Mouse (Mus musculus) urinary bladder, postnatal 10 days (tissue): ENCODE data around the gene Rxylt1.
A peak's percentile ranks its signal among the peaks of the same experiment; 100 is the strongest.

Source experiments
- DNase-seq: peaks from one replicate; pipeline ENCODE4 v3.0.0; 2022; ENCODE audit warnings: low spot score

The Rxylt1 gene

DNA sequence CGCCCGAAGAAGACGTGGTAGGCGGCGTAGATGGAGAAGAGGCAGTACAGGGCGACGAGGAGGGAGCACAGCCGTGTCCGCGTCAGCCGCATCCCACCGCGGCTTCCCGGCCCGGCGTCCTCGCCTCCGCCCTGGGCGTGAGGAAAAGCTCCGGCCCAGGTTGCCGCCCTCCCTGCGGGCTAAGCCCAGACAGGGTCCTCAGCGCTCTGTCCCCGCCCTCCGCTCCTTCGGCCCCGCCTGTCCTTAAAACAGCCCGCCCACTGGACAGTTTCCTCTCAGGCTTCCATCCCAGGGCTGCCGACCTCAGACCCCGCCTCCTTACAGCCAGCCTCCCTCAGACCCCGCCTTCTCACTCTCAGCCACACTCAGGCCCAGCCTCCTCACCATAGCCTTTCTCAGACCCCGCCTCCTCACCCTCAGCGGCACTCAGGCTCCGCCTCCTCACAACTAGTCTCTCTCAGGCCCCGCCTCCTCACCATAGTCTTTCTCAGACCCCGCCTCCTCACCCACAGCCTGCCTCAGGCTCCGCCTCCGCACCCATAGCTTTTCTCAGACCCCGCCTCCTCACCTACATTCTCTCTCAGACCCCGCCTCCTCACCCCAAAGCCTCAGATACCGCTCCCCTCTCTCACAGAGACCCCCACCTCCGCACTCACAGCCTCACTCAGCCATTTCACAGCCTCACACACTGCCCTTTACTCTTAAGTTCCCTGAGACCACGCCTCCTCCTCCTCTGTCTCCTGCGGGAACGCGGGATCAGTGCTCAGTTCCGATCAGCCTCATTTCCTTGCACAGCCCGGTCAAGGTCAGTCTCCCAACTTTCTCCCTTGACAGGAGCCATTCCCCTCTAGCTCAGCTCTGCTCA lies at the start of gene Rxylt1:
TSS of gene Rxylt1 (minus strand) at position 392 of the 865 bp plus-strand sequence.
- peak; percentile 68 for DNase-seq

DNA sequence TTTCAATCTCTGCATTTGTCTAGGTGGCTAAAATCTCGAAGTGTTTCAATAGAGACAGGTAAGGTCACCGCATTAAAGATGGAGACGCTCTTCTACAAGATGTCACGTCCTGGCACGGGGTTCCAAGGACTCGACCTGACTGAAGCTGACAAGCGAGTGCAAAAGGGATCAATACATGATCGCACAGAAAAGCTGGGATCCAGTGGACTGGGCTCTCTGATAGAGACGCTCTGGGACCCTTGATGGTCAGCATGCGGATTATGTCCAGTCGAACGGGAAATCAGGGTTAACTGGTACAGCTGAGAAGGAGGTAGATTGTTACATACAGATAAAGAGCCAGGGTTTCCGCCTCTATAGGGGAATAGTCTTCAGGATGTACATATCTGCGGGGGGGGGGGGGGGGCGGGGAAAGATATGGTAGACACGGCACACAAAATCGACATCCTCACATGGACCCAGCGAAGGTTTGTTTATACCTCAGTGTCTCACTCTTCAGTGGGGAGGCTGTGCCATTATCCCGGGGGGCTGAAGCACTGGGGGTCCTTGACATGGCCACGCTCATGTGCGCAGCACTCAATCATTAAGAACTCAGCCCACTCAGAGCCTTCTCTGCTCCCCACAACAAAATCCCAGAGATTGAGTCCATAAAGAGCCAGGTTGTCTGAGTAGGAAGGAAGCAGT lies 24.3 kb upstream of the Rxylt1 start:
- no peak for DNase-seq

DNA sequence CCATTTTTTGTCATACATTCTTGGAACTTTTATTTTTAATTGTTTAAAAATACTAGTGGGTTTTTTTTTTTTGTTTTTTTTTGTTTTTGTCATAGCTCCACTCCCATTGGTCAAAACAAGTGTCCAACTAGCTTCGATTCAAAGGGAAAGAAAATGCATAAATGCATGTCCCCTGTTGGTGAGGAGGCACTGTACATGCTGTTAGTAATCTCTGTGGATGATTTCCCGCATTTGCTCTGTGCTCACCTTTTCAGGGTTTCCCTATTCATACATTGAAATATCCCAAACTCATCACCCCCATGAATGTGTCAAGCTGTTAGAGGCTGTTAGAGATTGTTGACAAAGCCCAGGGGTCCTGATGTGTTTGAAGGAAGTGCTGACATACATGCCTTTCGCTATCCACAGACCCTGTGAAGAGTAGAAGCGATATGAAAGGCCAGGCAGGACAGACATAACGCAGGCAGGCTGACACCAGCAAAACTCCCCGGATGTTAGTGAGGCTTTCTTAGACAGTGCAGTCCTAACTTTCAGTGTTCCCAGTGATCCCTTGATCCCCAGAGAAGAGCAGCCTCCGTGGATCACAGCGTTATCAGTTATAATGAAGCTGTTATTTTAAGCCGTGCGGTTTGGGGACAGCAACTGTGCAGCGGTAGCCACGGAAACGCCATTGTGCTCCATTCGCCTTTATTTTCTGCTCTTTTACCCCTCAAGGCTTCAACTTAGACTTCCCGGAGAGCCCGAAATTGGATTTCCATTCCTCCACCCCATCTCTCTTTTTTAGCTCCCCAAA lies 23.5 kb upstream of the Rxylt1 start:
- no peak for DNase-seq

DNA sequence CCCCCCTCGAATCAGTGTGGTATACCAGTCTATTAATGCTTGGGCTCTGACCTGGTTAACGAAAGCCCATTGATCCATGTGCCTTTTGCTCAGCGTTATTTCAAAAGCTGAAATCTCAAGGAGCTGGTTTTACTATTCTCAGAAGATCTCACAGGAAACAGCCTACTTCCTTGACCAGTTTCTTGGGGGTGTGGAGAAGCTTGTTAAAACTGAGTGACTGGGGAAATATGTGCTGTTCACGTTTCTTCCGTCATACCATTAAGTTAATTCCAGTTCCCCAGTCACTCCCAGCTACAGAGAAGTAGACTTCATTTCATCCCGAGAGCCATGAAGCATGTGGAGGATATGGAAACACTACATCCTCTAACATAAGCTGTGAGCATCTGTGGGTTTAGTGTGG lies 22.3 kb upstream of the Rxylt1 start:
- DNase-seq: no peak

DNA sequence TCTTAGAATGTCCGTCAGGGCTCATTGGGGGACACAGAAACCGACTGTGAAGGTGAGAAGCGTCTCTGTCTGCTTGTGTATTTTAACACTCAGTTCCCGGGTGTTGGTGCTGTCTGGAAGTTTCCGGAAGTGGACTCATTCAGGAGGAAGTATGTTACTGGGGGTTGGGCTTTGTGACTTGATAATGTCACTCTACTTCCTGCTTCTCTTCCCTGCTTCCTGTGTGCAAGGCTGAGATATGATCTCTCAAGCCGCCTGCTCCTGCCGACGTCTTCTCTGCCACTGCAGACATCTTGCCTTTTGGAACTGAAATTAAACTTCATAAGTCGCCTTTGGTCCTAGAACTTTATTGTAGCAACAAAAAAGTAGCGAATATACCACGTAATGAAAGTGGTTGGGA lies 19.5 kb upstream of the Rxylt1 start:
- DNase-seq: no peak

DNA sequence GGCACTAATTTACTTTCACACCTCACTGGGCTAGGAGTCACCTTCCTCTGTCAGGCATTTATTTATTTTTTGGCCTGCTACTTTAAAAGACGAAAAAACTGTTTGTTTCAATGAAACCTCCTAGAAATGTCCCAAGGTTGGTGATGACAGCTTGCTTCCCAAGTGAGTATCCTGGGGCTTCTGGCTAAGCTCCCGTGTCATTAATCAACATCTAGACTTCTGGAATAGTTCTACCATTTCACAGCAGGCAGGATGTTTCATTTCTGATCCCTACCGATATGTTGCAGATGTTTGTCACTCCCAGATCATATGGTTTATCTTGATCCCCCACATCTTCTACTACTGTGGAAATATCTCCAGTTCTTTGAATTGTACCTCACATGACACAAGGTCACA lies 9.5 kb upstream of the Rxylt1 start:
- DNase-seq: no peak

DNA sequence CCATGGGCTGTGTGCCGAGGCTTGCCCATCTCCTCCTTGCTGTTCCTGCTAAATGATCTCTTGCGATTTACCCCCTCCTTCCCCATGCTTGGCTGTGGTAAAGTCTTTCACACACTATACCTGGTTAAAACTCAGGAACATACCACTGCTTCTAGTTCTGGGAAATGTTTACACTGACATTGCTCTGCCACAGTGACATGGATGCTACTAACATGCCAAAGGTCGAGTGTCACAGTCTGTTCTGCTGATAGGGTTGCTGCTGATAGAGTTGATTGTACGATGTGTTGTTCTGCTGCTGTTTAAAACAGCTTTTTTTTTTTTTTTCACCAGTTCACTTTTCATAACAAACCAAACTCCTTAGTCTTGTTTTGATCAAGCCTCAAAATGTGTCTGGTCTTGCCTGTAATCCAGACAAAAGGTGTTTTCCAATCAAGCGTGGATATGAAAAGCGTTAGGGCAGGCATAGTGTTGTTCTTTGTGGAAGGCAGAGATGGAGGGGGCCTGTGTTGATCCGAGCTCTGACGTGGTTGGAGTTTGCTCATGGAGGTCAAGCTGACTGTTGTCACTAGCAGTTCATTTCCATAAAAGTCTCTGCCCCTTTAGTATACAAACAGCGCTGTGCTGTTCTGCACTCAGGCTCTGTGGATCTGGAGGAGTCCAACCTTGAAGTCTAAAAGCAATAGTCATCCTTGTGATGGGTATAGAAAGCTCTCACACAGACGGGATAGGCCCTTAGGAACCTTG lies 8.9 kb upstream of the Rxylt1 start:
- DNase-seq: no peak

DNA sequence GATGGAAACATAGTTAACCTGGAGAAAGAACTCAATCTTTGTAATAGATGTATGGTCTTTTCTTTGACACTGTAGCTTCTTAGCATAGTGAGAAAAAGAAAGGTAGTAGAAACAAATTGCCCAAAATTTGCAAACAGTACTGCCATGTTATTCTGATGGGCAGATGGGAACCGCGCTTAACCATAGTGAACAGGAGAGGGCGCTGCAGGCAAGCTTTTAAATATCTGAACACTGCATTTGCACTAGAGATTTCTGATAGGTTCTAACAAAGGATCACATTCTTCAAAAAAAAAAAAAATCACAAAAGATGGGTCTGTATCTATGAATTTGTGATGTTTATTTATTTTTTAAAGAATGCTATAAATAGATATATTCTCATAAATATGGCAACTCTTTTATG lies 8.2 kb upstream of the Rxylt1 start:
- DNase-seq: no peak

DNA sequence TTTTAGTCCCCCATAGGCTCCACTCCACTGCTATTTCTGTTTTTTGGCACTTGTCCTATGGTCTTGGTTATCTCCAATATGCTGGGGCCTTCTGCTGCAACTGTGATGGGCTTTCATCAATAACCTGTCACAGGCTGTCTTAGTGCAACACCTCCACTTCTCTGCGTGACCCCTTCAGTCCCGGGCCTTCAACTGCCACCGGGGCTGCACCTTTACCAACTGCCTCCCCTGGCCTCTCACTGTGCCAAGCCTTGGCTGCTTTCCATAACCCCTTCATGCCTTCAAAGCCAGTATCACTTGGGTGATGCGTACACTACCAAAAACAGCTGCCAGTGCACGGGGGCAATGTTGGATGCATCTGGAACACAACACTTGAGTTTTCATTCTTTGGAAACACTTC lies 5.5 kb upstream of the Rxylt1 start:
- DNase-seq: no peak

DNA sequence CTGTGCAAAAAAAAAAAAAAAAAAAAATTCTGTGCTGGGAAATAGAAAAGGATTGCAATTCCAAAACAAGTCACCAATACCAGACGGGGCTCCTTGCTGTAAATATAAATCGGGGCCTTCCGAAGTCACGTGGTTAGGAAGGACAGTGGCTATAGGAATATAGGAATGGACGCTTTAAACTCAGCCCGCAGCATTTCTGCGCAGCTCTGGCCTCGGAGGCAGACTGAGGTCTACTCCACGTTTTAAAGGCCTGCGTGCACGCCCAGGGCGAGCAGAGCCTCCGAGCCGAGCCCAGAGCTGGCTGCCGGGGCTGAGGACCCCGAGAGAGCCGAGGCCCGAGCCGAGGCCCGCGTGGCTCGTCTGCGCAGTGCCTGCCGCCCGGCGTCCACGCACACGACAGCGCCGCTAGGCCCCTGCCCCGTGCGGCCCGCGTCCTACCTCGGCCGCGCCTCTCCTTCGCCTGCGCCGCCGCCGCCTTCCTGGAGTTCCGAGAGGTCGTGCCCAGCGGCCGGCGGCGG lies 650 bp downstream of the Rxylt1 start:
- DNase-seq: no peak

DNA sequence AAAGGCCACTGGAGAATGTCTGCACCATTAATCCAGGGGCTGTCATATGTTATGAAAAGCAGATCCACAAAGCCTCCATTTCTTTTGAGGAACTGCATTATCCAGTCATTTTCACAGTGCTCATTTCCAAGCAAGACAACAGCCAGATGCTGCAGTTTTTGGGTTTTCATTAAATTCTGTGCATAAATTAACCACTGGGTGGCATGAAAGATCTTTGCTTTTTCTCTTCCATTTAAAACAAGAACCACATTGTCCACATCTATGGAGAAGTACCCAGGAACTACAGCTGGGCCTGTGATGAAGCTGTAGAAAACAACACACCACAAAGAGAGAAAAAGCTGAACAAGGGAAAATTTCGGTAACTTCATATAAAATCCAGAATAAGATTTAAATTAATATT lies 6.7 kb downstream of the Rxylt1 start:
- no peak for DNase-seq

DNA sequence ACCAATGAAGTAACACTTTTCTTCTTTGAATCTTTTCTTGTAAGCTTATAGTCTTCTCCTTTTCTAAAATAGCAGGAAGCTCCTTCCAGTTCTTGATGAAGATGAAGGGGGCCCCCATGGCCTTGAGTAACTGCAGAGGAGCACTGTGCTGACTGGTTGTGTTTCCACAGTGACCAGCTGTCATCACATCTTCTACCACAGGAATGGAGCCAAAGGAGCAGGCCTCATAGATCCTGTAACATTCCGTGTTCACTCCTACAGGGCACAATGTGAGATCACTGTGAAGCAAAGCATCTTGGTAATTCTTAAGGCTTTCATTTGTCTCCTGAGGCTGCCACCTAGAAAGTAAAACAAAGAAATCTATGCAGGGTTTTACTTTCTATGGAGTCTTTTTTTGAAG lies 15.8 kb downstream of the Rxylt1 start:
- DNase-seq: no peak

DNA sequence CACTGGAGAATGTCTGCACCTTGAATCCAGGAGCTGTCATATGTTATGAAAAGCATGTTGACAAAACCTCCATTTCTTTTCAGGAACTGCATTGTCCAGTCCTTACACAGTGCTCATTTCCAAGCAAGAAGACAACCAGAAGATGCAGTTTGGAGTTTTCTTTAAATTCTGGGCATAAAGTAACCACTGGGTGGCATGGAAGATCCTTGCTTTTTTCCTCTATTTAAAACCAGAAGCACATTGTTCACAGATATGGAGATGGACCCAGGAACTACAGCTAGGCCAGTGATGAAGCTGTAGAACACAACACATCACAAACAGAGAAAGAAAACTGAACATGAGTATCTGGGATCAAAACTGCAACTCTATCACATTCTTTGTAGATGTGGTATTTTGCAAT lies 28.0 kb downstream of the Rxylt1 start:
- DNase-seq: no peak

DNA sequence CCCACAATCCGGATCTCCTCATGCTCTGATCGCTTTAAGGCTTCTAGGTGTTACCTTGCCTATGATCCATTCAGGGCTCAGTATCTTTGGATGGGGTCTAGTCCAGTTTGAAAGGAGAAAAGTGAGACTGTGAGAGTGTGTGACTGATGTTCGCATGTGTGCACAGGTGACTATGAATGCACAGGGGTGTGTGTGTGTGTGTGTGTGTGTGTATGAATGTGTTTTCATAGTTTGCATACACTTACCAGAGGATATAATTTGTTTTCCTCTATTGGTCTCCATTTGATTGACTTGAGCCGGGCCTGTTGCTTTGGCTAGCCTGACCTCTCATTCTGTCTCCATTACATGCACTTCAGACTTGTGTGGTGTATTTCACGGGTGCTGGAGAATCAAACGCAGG lies 41.3 kb downstream of the Rxylt1 start:
- no peak for DNase-seq

DNA sequence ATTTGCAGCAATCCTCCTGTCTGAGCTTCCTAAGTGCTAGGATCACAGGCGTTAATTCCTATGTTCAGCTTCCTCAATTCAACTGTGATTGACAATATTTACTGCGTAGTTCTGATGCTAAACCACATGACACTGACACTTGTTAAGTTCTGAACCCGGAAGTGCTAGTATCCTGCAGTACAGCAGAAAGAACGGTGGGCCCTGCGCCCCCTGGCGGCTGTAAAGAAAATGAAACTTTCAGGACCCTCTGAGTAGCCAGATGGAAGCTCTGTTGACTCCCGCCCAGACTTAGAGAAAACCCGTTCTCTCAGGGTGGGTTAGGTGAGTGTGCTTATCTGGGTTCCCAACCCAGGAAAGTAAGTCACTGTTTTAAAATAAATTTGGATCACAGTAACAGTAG lies 42.6 kb downstream of the Rxylt1 start:
- no peak for DNase-seq

DNA sequence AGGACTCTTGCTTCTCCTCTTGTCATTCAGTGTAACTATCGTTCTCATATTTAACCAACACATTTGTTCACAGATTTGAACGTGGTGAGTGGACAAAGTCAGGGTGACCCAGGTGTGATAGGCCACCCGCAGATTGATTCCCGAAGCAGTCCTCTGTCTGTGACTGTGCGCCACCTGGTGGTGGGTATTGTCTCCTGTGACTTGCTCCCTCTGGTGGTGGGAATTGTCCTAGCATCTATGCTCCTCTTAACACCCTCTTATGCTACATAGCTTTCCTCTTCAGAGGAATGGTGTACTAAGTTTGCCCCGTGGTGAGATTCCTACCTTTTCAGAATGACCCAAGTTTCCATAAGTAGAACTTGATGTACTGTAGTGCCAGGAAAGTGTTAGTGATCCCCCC lies 45.3 kb downstream of the Rxylt1 start:
- peak; percentile 62 for DNase-seq

DNA sequence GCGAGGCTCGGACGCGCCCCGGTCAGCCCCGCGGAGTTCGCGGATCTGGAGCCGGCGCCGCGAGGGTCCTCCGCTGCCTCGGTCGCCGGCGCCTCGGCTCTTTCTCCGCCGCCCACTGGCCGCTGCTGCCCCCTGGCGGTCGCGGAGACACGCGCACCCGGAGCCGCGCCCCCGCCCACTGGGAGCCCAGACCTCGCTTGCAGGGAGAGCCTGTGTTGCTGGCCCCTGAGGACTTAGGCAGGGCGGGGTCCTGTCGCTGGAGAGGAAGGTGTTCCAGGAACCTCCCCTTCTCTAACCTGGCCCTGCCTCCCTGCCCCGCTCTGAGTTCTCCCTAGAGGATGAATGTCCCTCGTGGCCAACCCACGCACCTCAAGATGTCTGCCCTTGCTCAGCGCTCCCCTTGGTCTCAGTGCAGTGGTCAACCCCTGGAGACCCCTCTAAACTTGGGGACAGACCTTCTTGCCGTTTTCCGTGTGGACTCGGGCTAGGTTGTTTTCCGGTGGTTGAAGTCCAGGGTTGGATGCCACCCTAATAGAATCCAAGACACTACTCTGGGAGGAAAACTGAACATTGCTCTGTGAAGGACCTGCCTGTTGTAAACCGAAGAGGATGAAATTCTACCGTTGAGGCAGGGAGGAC lies 49.3 kb downstream of the Rxylt1 start:
- DNase-seq: peak; percentile 70

DNA sequence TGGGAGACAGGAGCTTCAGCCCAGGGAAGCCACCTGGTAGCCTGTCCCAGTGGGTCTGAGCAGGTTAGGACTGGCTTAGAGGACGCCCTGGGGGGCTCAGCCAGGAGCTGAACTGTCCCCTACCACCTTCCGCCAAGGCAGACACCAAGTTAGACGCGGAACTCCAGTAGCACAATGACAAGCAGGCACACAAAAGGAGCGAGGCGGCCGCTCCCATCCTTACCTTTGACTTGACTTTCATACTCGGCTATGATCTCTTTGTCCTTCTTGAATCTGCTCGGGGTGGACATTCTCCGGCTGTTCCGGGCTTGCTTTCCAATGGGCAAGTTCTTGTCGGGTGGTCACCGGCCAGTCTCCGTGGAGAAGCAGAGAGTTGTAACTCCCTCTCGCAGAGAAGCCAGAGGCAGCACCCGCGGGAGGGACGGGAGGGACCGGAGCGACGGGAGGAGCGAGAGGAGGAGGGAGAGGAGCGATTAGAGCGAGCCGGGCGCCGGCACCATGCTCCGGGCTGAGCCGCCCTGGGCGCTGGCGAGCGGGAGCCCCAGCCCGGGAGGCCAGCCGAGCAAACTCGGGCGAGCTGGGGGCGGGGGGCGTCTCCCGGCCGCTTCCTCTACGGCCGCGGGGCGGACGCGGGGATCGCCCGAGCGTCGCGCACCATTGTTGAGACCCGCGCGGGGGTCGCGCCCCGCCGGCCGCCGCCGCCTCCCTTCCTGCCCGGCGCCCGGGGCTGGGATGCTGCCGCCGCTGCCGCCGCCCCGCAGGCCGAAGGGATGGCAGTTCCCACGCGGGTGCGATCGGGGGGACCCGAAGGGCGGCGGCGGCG lies 50.1 kb downstream of the Rxylt1 start, which contains the start of gene Srgap1:
TSS of gene Srgap1 (minus strand) at position 412 of the 823 bp plus-strand sequence.
- DNase-seq: peak; percentile 14

DNA sequence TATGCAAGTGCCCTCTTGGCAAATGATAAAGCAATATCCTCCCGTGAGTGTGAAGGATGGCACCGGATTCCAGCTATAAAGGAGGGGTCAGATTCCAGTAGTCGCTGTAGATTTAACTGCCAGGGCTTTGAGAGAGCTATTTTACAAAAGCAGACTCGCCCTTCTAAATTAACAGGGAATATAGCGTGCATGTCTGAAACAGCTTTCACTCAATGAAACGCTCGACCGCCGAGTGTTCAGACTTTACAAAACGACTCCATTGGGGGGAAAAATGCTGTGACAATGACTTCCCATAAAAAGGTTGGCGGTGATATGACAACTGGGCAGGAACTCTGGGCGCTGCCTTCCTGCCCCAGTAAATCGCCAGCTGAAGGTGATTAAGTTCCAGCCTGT lies 50.7 kb downstream of the Rxylt1 start:
- DNase-seq: no peak

DNA sequence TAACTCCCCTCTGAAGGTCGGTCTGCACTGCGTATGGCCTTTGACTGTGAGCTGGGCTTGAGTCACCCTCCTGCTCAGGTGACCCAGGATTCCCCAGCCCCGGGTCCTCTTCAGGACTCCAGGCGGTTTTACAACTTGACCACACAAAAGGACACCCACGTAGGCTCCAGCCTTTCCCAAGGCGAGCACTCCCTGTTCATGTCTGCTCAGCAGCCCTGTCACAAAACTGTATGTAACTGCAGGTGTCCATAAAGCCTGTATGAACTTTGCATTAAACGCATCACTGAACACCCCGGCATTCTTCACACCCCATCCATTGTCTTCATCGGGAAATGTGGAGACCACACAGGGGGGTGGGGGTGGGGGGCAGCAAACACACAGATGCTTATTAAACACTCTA lies 51.2 kb downstream of the Rxylt1 start:
- no peak for DNase-seq
